In genomic region chr8:85059879-85060616, GRCm38 (mm10) we compare ENCODE assay signal across 8 mouse cellular contexts. TPM values are rescaled to one million over a fixed set of nuclear protein-coding genes. Genes with fewer than 3 reads are reported as not detected.
DNase-seq lines count a peak whose midpoint lies in the region; ATAC-seq and TF ChIP-seq lines count a peak whose summit lies in the region.

Fbxw9 (plus strand) TSS chr8:85060055.

- H3K4me3 ChIP-seq in forebrain, embryonic 15.5 days: peak within 1 kb of the TSS; percentile 88
- peak within 1 kb of the TSS; percentile 97 for H3K4me3 ChIP-seq in layer of hippocampus, adult 2 months
- H3K4me3 ChIP-seq in lung, embryonic 14.5 days (ENCODE audit: low read depth, low read length): peak within 1 kb of the TSS; percentile 77
- H3K4me3 ChIP-seq in olfactory bulb, adult 2 months (ENCODE audit: insufficient read depth, low read depth, low read length): peak within 1 kb of the TSS; percentile 79
- H3K4me3 ChIP-seq in thymus, adult 2 months (ENCODE audit: control insufficient read depth, insufficient read depth, low read length): peak within 1 kb of the TSS; percentile 81

- H3K27me3 ChIP-seq in forebrain, embryonic 15.5 days: no peaks in the 10 kb centered on the region
- no peaks in the 10 kb centered on the region for H3K27me3 ChIP-seq in lung, embryonic 14.5 days (ENCODE audit: insufficient read depth, low read length)
- H3K27me3 ChIP-seq in thymus, adult 2 months (ENCODE audit: control insufficient read depth, insufficient read depth, low read length): no peaks in the 10 kb centered on the region

- peak; percentile 94 for ATAC-seq in forebrain, embryonic 15.5 days (replicated peaks)
- peak; percentile 92 for ATAC-seq in lung, embryonic 14.5 days (ENCODE audit: insufficient read depth)

- no peaks in the 10 kb centered on the region for H3K9me3 ChIP-seq in forebrain, embryonic 15.5 days
- H3K9me3 ChIP-seq in lung, embryonic 14.5 days (ENCODE audit: low read depth, low read length): no peaks in the 10 kb centered on the region

- TF ChIP-seq CTCF in layer of hippocampus, adult 2 months (conservative IDR thresholded peaks at IDR 0.05): no peak
- TF ChIP-seq CTCF in lung, embryonic 14.5 days (IDR thresholded peaks at IDR 0.05; ENCODE audit: low read depth): no peak
- no peak for TF ChIP-seq CTCF in olfactory bulb, adult 2 months (IDR thresholded peaks at IDR 0.05; ENCODE audit: insufficient read depth, low read depth, low read length)
- TF ChIP-seq CTCF in thymus, adult 2 months (IDR thresholded peaks at IDR 0.05; ENCODE audit: borderline replicate concordance, control insufficient read depth, extremely low read depth, insufficient read depth, low read length, poor library complexity): no peak

- H3K4me2 ChIP-seq in forebrain, embryonic 15.5 days (replicated peaks): peak within 1 kb of the TSS; percentile 76
- peak within 1 kb of the TSS; percentile 96 for H3K4me2 ChIP-seq in lung, embryonic 14.5 days

- DNase-seq in ES-CJ7 (ENCODE audit: low read depth, low spot score): peak; percentile 95
- peak; percentile 85 for DNase-seq in cerebellum, adult 11 months
- DNase-seq in heart, postnatal 25 days (ENCODE audit: low spot score): peak; percentile 75
- DNase-seq in layer of hippocampus, adult 2 months (ENCODE audit: low spot score in 2 of 2): peak; percentile 91 to 92
- peak; percentile 97 for DNase-seq in lung, embryonic 14.5 days
- peak; percentile 86 for DNase-seq in thymus, adult 2 months

- H3K4me1 ChIP-seq in forebrain, embryonic 15.5 days: peaks cover 21% of the 10 kb centered on the region
- H3K4me1 ChIP-seq in lung, embryonic 14.5 days (ENCODE audit: insufficient read depth): no peaks in the 10 kb centered on the region; the same call in 1 of the 2 replicates
- H3K4me1 ChIP-seq in olfactory bulb, adult 2 months (ENCODE audit: control insufficient read depth, insufficient read depth, low read length): peaks cover 9% of the 10 kb centered on the region
- peaks cover 6% of the 10 kb centered on the region for H3K4me1 ChIP-seq in thymus, adult 2 months (replicated peaks; ENCODE audit: control insufficient read depth, insufficient read depth, low read length)

- peak within 1 kb of the TSS; percentile 55 for H3K27ac ChIP-seq in forebrain, embryonic 15.5 days (replicated peaks)
- peak within 1 kb of the TSS; percentile 83 for H3K27ac ChIP-seq in layer of hippocampus, adult 2 months
- H3K27ac ChIP-seq in lung, embryonic 14.5 days (ENCODE audit: low read depth): no peak within 1 kb of the TSS
- H3K27ac ChIP-seq in olfactory bulb, adult 2 months (ENCODE audit: insufficient read depth, low read depth, low read length): no peak within 1 kb of the TSS
- no peak within 1 kb of the TSS for H3K27ac ChIP-seq in thymus, adult 2 months (ENCODE audit: control insufficient read depth, insufficient read depth, low read length)

- peak within 1 kb of the TSS; percentile 70 for H3K9ac ChIP-seq in forebrain, embryonic 15.5 days (replicated peaks)
- H3K9ac ChIP-seq in lung, embryonic 14.5 days: peak within 1 kb of the TSS; percentile 68

- whole genome bisulfite sequencing in forebrain, embryonic 15.5 days: under 1% methylated on average over 52 of the region's 53 CpGs
- under 1% methylated on average over 52 of the region's 53 CpGs for WGBS in lung, embryonic 14.5 days
- under 1% methylated on average over 53 of the region's 53 CpGs for WGBS in olfactory bulb, adult 2 months
- WGBS in thymus, adult 2 months: under 1% methylated on average over 53 of the region's 53 CpGs

- intact Hi-C loops in heart, postnatal 25 days (cut with DNase I): no loop called here

- TF ChIP-seq POLR2A in olfactory bulb, adult 2 months (IDR thresholded peaks at IDR 0.05; ENCODE audit: insufficient read depth, low read depth, low read length): peak; percentile 63; the same call in 1 of the 2 replicates
- no peak for TF ChIP-seq POLR2A in thymus, adult 2 months (IDR thresholded peaks at IDR 0.05; ENCODE audit: control insufficient read depth, extremely low read depth, insufficient read depth, low read length, poor library complexity)

- H3K36me3 ChIP-seq in forebrain, embryonic 15.5 days: peaks cover 24% of the 10 kb centered on the region
- H3K36me3 ChIP-seq in lung, embryonic 14.5 days (ENCODE audit: insufficient read depth): peaks cover 27% of the 10 kb centered on the region
- H3K36me3 ChIP-seq in thymus, adult 2 months (ENCODE audit: control insufficient read depth, insufficient read depth, low read length): peaks cover 5% of the 10 kb centered on the region

RNA-seq across cellular contexts. Expression of gene Fbxw9, which starts in this region (rescaled TPM):
- 63.0 and 67.1 TPM in 2 replicates for polyA plus RNA-seq in forebrain, embryonic 15.5 days (2015; fragmentation: Nextera tagmentation; extraction: Ambion mirVana)
- 1 to 10 TPM; 3.5 to 4.6 TPM for total RNA-seq in heart, postnatal 25 days (2021)
- total RNA-seq in layer of hippocampus, adult 2 months (2021): 10 to 100 TPM; 22.6 to 23.5 TPM
- 23.1 and 23.7 TPM in 2 replicates for polyA plus RNA-seq in lung, embryonic 14.5 days (2014; fragmentation: Nextera tagmentation; extraction: Ambion mirVana)
- polyA plus RNA-seq in olfactory bulb, adult 2 months (2012; ENCODE audit: insufficient read depth, insufficient read length, low replicate concordance, missing spikeins): not detected in 2 replicates
- polyA plus RNA-seq in thymus, adult 2 months (2012; rRNA removed): 25.0 and 29.3 TPM in 2 replicates

Comparison
In these comparisons a context has a peak if more than half of its experiments do, and no peak if none do; other contexts are left out.
1. RNA of gene Fbxw9 (total RNA-seq): 22.6 to 23.5 TPM in layer of hippocampus, adult 2 months; 3.5 to 4.6 TPM in heart, postnatal 25 days; every median in the first group is over 4 times any median in the second.
2. H3K27ac ChIP-seq: peak in forebrain, embryonic 15.5 days (single experiment) and layer of hippocampus, adult 2 months (single experiment); none in lung, embryonic 14.5 days (single experiment), olfactory bulb, adult 2 months (single experiment) and thymus, adult 2 months (single experiment).
3. Peak in every context shown above with its lines, with median percentiles within 50 percentile points of each other: DNase-seq and H3K4me3 ChIP-seq.